30 mouse cellular contexts compared by ENCODE assay signal in the genomic region with DNA sequence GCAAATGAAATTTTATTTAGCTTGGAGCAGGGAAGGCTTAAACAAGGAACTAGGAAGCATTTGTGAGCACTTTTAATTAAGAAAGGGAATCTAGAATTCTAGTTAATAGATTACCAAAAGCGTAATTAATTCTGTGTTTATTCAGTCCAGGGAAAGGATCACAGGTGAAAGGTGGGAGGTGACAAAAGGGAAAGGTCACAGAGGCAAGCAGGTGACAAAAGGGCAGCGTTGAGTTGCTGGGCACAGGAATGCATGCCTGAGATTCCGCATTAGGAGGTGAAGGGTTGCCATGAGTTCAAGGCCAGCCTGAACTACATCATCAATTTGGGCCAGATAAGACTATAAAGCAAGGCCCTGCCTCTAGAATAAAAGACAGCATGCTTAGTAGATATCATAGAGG. TPM values are rescaled to one million over a fixed set of nuclear protein-coding genes. Genes with fewer than 3 reads are reported as not detected.
DNase-seq lines count a peak whose midpoint lies in the region; ATAC-seq lines count a peak whose summit lies in the region.
"Had no signal": no experiment of that assay in that cellular context is flagged by ENCODE, and none has a peak within 500 bp of the region (broad histone marks: within the 10 kb centered on the region; RNA-seq: fewer than 3 reads in every experiment).

No protein-coding gene starts in this region.

- H3K9me3 ChIP-seq in kidney, embryonic 14.5 days (ENCODE audit: control insufficient read depth, low read length): no peaks in the 10 kb centered on the region
- no peaks in the 10 kb centered on the region for H3K9me3 ChIP-seq in midbrain, embryonic 13.5 days
- no peaks in the 10 kb centered on the region for H3K9me3 ChIP-seq in midbrain, embryonic 15.5 days
- H3K9me3 ChIP-seq: embryonic facial prominence, embryonic 10.5 days; embryonic facial prominence, embryonic 13.5 days; forebrain, embryonic 12.5 days; forebrain, embryonic 15.5 days; heart, embryonic 12.5 days; heart, embryonic 15.5 days; hindbrain, embryonic 10.5 days had no signal

- no peaks in the 10 kb centered on the region for H3K27me3 ChIP-seq in kidney, embryonic 14.5 days (ENCODE audit: control insufficient read depth, insufficient read depth, low read length)
- no peaks in the 10 kb centered on the region for H3K27me3 ChIP-seq in midbrain, embryonic 13.5 days
- H3K27me3 ChIP-seq in midbrain, embryonic 15.5 days (replicated peaks): no peaks in the 10 kb centered on the region
- H3K27me3 ChIP-seq: embryonic facial prominence, embryonic 13.5 days; forebrain, embryonic 12.5 days; forebrain, embryonic 15.5 days; heart, embryonic 12.5 days; heart, embryonic 15.5 days had no signal

- H3K4me3 ChIP-seq in kidney, embryonic 14.5 days (ENCODE audit: low read length): no peak overlapping the region
- H3K4me3 ChIP-seq in midbrain, embryonic 13.5 days (replicated peaks): no peak overlapping the region
- H3K4me3 ChIP-seq in midbrain, embryonic 15.5 days: no peak overlapping the region
- H3K4me3 ChIP-seq: embryonic facial prominence, embryonic 10.5 days; embryonic facial prominence, embryonic 13.5 days; erythroblast, embryonic 14.5 days; forebrain, embryonic 12.5 days; forebrain, embryonic 15.5 days; heart, embryonic 12.5 days; heart, embryonic 15.5 days; hindbrain, embryonic 10.5 days had no signal

- no peak overlapping the region for H3K27ac ChIP-seq in kidney, embryonic 14.5 days (ENCODE audit: low read depth, low read length)
- H3K27ac ChIP-seq in midbrain, embryonic 13.5 days: no peak overlapping the region
- no peak overlapping the region for H3K27ac ChIP-seq in midbrain, embryonic 15.5 days
- H3K27ac ChIP-seq: embryonic facial prominence, embryonic 10.5 days; embryonic facial prominence, embryonic 13.5 days; forebrain, embryonic 12.5 days; forebrain, embryonic 15.5 days; heart, embryonic 15.5 days; hindbrain, embryonic 10.5 days had no signal

- no peak for ATAC-seq in kidney, embryonic 14.5 days (ENCODE audit: low FRiP score, low TSS enrichment)
- no peak for ATAC-seq in midbrain, embryonic 13.5 days
- ATAC-seq in midbrain, embryonic 15.5 days (replicated peaks): no peak
- no peak for ATAC-seq in megakaryocyte, adult 5-6 weeks (ENCODE audit: poor library complexity, severe bottlenecking)
- ATAC-seq: activated CD4-positive, CD25-positive, alpha-beta regulatory T cell, adult 4 months; forebrain, embryonic 15.5 days had no signal

- H3K4me1 ChIP-seq in kidney, embryonic 14.5 days (ENCODE audit: control insufficient read depth, insufficient read depth, low read length): no peaks in the 10 kb centered on the region
- 0 out of 2 replicates have a peak, but pooled peaks cover 2% of the 10 kb centered on the region for H3K4me1 ChIP-seq in midbrain, embryonic 13.5 days (replicated peaks)
- H3K4me1 ChIP-seq in midbrain, embryonic 15.5 days: peaks cover 4% of the 10 kb centered on the region; the same call in 1 of the 2 replicates
- H3K4me1 ChIP-seq: embryonic facial prominence, embryonic 10.5 days; embryonic facial prominence, embryonic 13.5 days; forebrain, embryonic 12.5 days; forebrain, embryonic 15.5 days; hindbrain, embryonic 10.5 days had no signal

- WGBS in kidney, embryonic 14.5 days: 77% methylated on average over 3 of the region's 3 CpGs
- WGBS in midbrain, embryonic 13.5 days: 89% methylated on average over 3 of the region's 3 CpGs
- 91% methylated on average over 3 of the region's 3 CpGs for WGBS in midbrain, embryonic 15.5 days

- no peak overlapping the region for H3K4me2 ChIP-seq in kidney, embryonic 14.5 days (replicated peaks; ENCODE audit: low read depth, low read length)
- no peak overlapping the region for H3K4me2 ChIP-seq in midbrain, embryonic 13.5 days (replicated peaks)
- no peak overlapping the region for H3K4me2 ChIP-seq in midbrain, embryonic 15.5 days
- H3K4me2 ChIP-seq: embryonic facial prominence, embryonic 13.5 days; forebrain, embryonic 12.5 days; forebrain, embryonic 15.5 days; heart, embryonic 12.5 days; heart, embryonic 15.5 days had no signal

- peaks cover 66% of the 10 kb centered on the region for H3K36me3 ChIP-seq in kidney, embryonic 14.5 days (ENCODE audit: control insufficient read depth, insufficient read depth, low read length)
- peaks cover 84% of the 10 kb centered on the region for H3K36me3 ChIP-seq in midbrain, embryonic 13.5 days
- peaks cover 53% of the 10 kb centered on the region for H3K36me3 ChIP-seq in midbrain, embryonic 15.5 days (replicated peaks)

- peak; percentile 64 for DNase-seq in kidney, adult 11 months
- DNase-seq in kidney, adult 9 months: peak; percentile 64
- no peak for DNase-seq in kidney, postnatal 10 days
- DNase-seq: adrenal gland, adult 8-10 months; adrenal gland, postnatal 25 days; cerebellum, adult 11-12 months; cerebellum, adult 8-10 months; cerebellum, postnatal 10 days; cerebellum, postnatal 36 days; embryo, embryonic 11 days; gastrocnemius, postnatal 25 days; heart, adult 18-20 months; heart, postnatal 10 days; heart, postnatal 36 days had no signal

- H3K9ac ChIP-seq in kidney, embryonic 14.5 days (ENCODE audit: low read depth, low read length): no peak overlapping the region
- H3K9ac ChIP-seq in midbrain, embryonic 13.5 days (replicated peaks): 0 out of 2 replicates have a peak overlapping the region, but pooled peaks have one; percentile 14
- H3K9ac ChIP-seq in midbrain, embryonic 15.5 days: no peak overlapping the region
- H3K9ac ChIP-seq: embryonic facial prominence, embryonic 13.5 days; forebrain, embryonic 12.5 days; forebrain, embryonic 15.5 days; heart, embryonic 12.5 days; heart, embryonic 15.5 days had no signal

RNA-seq across cellular contexts. Expression of gene A730061H03Rik, which starts 7.3 kb away (rescaled TPM):
- polyA plus RNA-seq in kidney, embryonic 14.5 days (2014; fragmentation: Nextera tagmentation; extraction: Ambion mirVana): 0.66 and 1.5 TPM in 2 replicates
- 0.43 and 0.92 TPM in 2 replicates for polyA plus RNA-seq in midbrain, embryonic 13.5 days (2015; fragmentation: Nextera tagmentation; extraction: Ambion mirVana)
- polyA plus RNA-seq in midbrain, embryonic 15.5 days (2015; fragmentation: Nextera tagmentation; extraction: Ambion mirVana): 1.4 TPM in 1 of 2 replicates, not detected in the other
- 2.1 and 4.1 TPM in 2 replicates for total RNA-seq in megakaryocyte, adult 5-6 weeks (2015)
- total RNA-seq in megakaryocyte, adult 5-6 weeks (2017): 2.6 and 9.3 TPM in 2 replicates
- total RNA-seq: ES-E14; gastrocnemius, adult 8-10 months; gastrocnemius, postnatal 25 days; heart, adult 18-20 months; heart, postnatal 36 days had no signal
- polyA plus RNA-seq: activated CD4-positive, CD25-positive, alpha-beta regulatory T cell, adult 4 months; embryonic facial prominence, embryonic 10.5 days; erythroblast, embryonic 14.5 days; forebrain, embryonic 12.5 days; hindbrain, embryonic 10.5 days had no signal

RNA-seq across cellular contexts. Expression of gene Dcaf11, which starts 7.7 kb away (rescaled TPM):
- polyA plus RNA-seq in kidney, embryonic 14.5 days (2014; fragmentation: Nextera tagmentation; extraction: Ambion mirVana): 62.9 and 90.2 TPM in 2 replicates
- polyA plus RNA-seq in midbrain, embryonic 13.5 days (2015; fragmentation: Nextera tagmentation; extraction: Ambion mirVana): 126 and 134 TPM in 2 replicates
- 129 and 135 TPM in 2 replicates for polyA plus RNA-seq in midbrain, embryonic 15.5 days (2015; fragmentation: Nextera tagmentation; extraction: Ambion mirVana)
- 41.6 and 47.3 TPM in 2 replicates for total RNA-seq in megakaryocyte, adult 5-6 weeks (2015)
- total RNA-seq in megakaryocyte, adult 5-6 weeks (2017): 43.5 and 107 TPM in 2 replicates

RNA-seq across cellular contexts. Expression of gene Fitm1, which starts 7.9 kb away (rescaled TPM):
- polyA plus RNA-seq in kidney, embryonic 14.5 days (2014; fragmentation: Nextera tagmentation; extraction: Ambion mirVana): 0.96 and 1.0 TPM in 2 replicates
- polyA plus RNA-seq in midbrain, embryonic 13.5 days (2015; fragmentation: Nextera tagmentation; extraction: Ambion mirVana): not detected in 2 replicates
- polyA plus RNA-seq in midbrain, embryonic 15.5 days (2015; fragmentation: Nextera tagmentation; extraction: Ambion mirVana): 0.23 TPM in 1 of 2 replicates, not detected in the other
- 0.33 TPM in 1 of 2 replicates, not detected in the other for total RNA-seq in megakaryocyte, adult 5-6 weeks (2015)
- not detected in 2 replicates for total RNA-seq in megakaryocyte, adult 5-6 weeks (2017)
- polyA plus RNA-seq: activated CD4-positive, CD25-positive, alpha-beta regulatory T cell, adult 4 months; cortical plate, adult 2 months; erythroblast, embryonic 14.5 days; forebrain, embryonic 15.5 days had no signal

RNA-seq across cellular contexts. Expression of gene Psme1, which starts 10.4 kb away (rescaled TPM):
- 131 and 142 TPM in 2 replicates for polyA plus RNA-seq in kidney, embryonic 14.5 days (2014; fragmentation: Nextera tagmentation; extraction: Ambion mirVana)
- polyA plus RNA-seq in midbrain, embryonic 13.5 days (2015; fragmentation: Nextera tagmentation; extraction: Ambion mirVana): 176 TPM in 2 replicates
- polyA plus RNA-seq in midbrain, embryonic 15.5 days (2015; fragmentation: Nextera tagmentation; extraction: Ambion mirVana): 215 and 217 TPM in 2 replicates
- 707 and 794 TPM in 2 replicates for total RNA-seq in megakaryocyte, adult 5-6 weeks (2015)
- 278 and 305 TPM in 2 replicates for total RNA-seq in megakaryocyte, adult 5-6 weeks (2017)

RNA-seq across cellular contexts. Expression of gene Emc9, which starts 17.6 kb away (rescaled TPM):
- polyA plus RNA-seq in kidney, embryonic 14.5 days (2014; fragmentation: Nextera tagmentation; extraction: Ambion mirVana): 5.6 and 7.5 TPM in 2 replicates
- polyA plus RNA-seq in midbrain, embryonic 13.5 days (2015; fragmentation: Nextera tagmentation; extraction: Ambion mirVana): 9.7 and 12.1 TPM in 2 replicates
- 29.3 and 32.9 TPM in 2 replicates for polyA plus RNA-seq in midbrain, embryonic 15.5 days (2015; fragmentation: Nextera tagmentation; extraction: Ambion mirVana)
- total RNA-seq in megakaryocyte, adult 5-6 weeks (2015): 11.2 and 15.9 TPM in 2 replicates
- 8.2 and 10.5 TPM in 2 replicates for total RNA-seq in megakaryocyte, adult 5-6 weeks (2017)
